Comparison of ENCODE assay signal across 11 mouse cellular contexts in genomic region chr2:49720343-49720742, GRCm38 (mm10).
DNase-seq lines count a peak whose midpoint lies in the region; ATAC-seq lines count a peak whose summit lies in the region.
"Had no signal": no experiment of that assay in that cellular context is flagged by ENCODE, and none has a peak within 500 bp of the region (broad histone marks: within the 10 kb centered on the region; RNA-seq: fewer than 3 reads in every experiment).

No protein-coding gene starts in this region.

- no peak overlapping the region for H3K4me3 ChIP-seq in embryonic facial prominence, embryonic 11.5 days (ENCODE audit: low read depth, low read length)
- no peak overlapping the region for H3K4me3 ChIP-seq in heart, embryonic 16.5 days (ENCODE audit: low read length)
- H3K4me3 ChIP-seq in midbrain, embryonic 11.5 days (ENCODE audit: low read depth, low read length): no peak overlapping the region
- H3K4me3 ChIP-seq: embryonic facial prominence, embryonic 15.5 days had no signal

- DNase-seq in kidney, adult 9 months: peak; percentile 11
- DNase-seq in kidney, postnatal 25 days: no peak
- peak; percentile 24 for DNase-seq in embryonic facial prominence, embryonic 11.5 days (ENCODE audit: low spot score)
- peak; percentile 86 for DNase-seq in midbrain, embryonic 11.5 days (ENCODE audit: low spot score, missing footprints)
- DNase-seq in testis, postnatal 14 days (ENCODE audit: low spot score): no peak
- no peak for DNase-seq in cerebellum, postnatal 10 days
- DNase-seq: adrenal gland, postnatal 10 days had no signal

- H3K9me3 ChIP-seq in embryonic facial prominence, embryonic 11.5 days (replicated peaks; ENCODE audit: control insufficient read depth, low read length): no peaks in the 10 kb centered on the region
- no peaks in the 10 kb centered on the region for H3K9me3 ChIP-seq in heart, embryonic 16.5 days (replicated peaks; ENCODE audit: control insufficient read depth, low read length)
- H3K9me3 ChIP-seq in midbrain, embryonic 11.5 days (ENCODE audit: control insufficient read depth, low read length): no peaks in the 10 kb centered on the region
- H3K9me3 ChIP-seq: embryonic facial prominence, embryonic 15.5 days had no signal

- ATAC-seq in embryonic facial prominence, embryonic 11.5 days (replicated peaks; ENCODE audit: insufficient number of reproducible peaks, low FRiP score, low TSS enrichment, low read depth): no peak
- no peak for ATAC-seq in heart, embryonic 16.5 days (replicated peaks; ENCODE audit: extremely low read depth, insufficient read depth, low FRiP score)
- no peak; the same call in 1 of the 2 replicates for ATAC-seq in midbrain, embryonic 11.5 days (ENCODE audit: low FRiP score)
- ATAC-seq in erythroid progenitor cell, adult 5-6 weeks (replicated peaks; ENCODE audit: low FRiP score, poor library complexity, severe bottlenecking): no peak

- no peak overlapping the region for H3K4me2 ChIP-seq in embryonic facial prominence, embryonic 11.5 days (ENCODE audit: low read depth, low read length)
- peak overlapping the region; percentile 49 for H3K4me2 ChIP-seq in heart, embryonic 16.5 days (ENCODE audit: low read depth, low read length)
- no peak overlapping the region for H3K4me2 ChIP-seq in midbrain, embryonic 11.5 days

- H3K9ac ChIP-seq in embryonic facial prominence, embryonic 11.5 days (replicated peaks; ENCODE audit: low read length): no peak overlapping the region
- peak overlapping the region; percentile 40 for H3K9ac ChIP-seq in heart, embryonic 16.5 days (ENCODE audit: low read length)
- H3K9ac ChIP-seq in midbrain, embryonic 11.5 days (ENCODE audit: low read length): no peak overlapping the region
- H3K9ac ChIP-seq: embryonic facial prominence, embryonic 15.5 days; liver, embryonic 14.5 days had no signal

- H3K36me3 ChIP-seq in embryonic facial prominence, embryonic 11.5 days (replicated peaks; ENCODE audit: control insufficient read depth, insufficient read depth, low read depth, low read length): no peaks in the 10 kb centered on the region
- no peaks in the 10 kb centered on the region for H3K36me3 ChIP-seq in heart, embryonic 16.5 days (ENCODE audit: control insufficient read depth, insufficient read depth)
- H3K36me3 ChIP-seq in midbrain, embryonic 11.5 days (ENCODE audit: control insufficient read depth, insufficient read depth, low read length): peaks cover 3% of the 10 kb centered on the region; the same call in 1 of the 2 replicates
- H3K36me3 ChIP-seq: embryonic facial prominence, embryonic 15.5 days had no signal

- H3K27me3 ChIP-seq in embryonic facial prominence, embryonic 11.5 days (ENCODE audit: control insufficient read depth, insufficient read depth, low read length): no peaks in the 10 kb centered on the region
- no peaks in the 10 kb centered on the region for H3K27me3 ChIP-seq in heart, embryonic 16.5 days (ENCODE audit: control insufficient read depth, insufficient read depth, low read length)
- no peaks in the 10 kb centered on the region for H3K27me3 ChIP-seq in midbrain, embryonic 11.5 days (ENCODE audit: control insufficient read depth, insufficient read depth, low read length)
- H3K27me3 ChIP-seq: embryonic facial prominence, embryonic 15.5 days had no signal

- 23% methylated on average over 9 of the region's 9 CpGs for WGBS in embryonic facial prominence, embryonic 11.5 days
- WGBS in heart, embryonic 16.5 days: 42% methylated on average over 9 of the region's 9 CpGs
- WGBS in midbrain, embryonic 11.5 days: 60% methylated on average over 9 of the region's 9 CpGs

- H3K27ac ChIP-seq in embryonic facial prominence, embryonic 11.5 days (replicated peaks; ENCODE audit: low read depth, low read length): peak overlapping the region; percentile 72
- peak overlapping the region; percentile 13; the same call in 1 of the 2 replicates for H3K27ac ChIP-seq in heart, embryonic 16.5 days (ENCODE audit: low read length)
- H3K27ac ChIP-seq in midbrain, embryonic 11.5 days (ENCODE audit: low read depth, low read length): peak overlapping the region; percentile 69
- H3K27ac ChIP-seq: embryonic facial prominence, embryonic 15.5 days; liver, embryonic 14.5 days had no signal

- H3K4me1 ChIP-seq in embryonic facial prominence, embryonic 11.5 days (ENCODE audit: control insufficient read depth, insufficient read depth, low read length): peaks cover 14% of the 10 kb centered on the region
- peaks cover 8% of the 10 kb centered on the region for H3K4me1 ChIP-seq in heart, embryonic 16.5 days (ENCODE audit: control insufficient read depth, insufficient read depth, low read length)
- peaks cover 40% of the 10 kb centered on the region for H3K4me1 ChIP-seq in midbrain, embryonic 11.5 days (ENCODE audit: control insufficient read depth, insufficient read depth, low read length)

Comparison
In these comparisons a context has a peak if more than half of its experiments do, and no peak if none do; other contexts are left out.
1. DNase-seq: peak in kidney, adult 9 months (single experiment), embryonic facial prominence, embryonic 11.5 days (single experiment) and midbrain, embryonic 11.5 days (single experiment); none in kidney, postnatal 25 days (0 of 2), testis, postnatal 14 days (single experiment) and cerebellum, postnatal 10 days (0 of 2).
2. H3K27ac ChIP-seq: peak in every context shown above with its lines; median percentile 72 in embryonic facial prominence, embryonic 11.5 days; 69 in midbrain, embryonic 11.5 days; 13 in heart, embryonic 16.5 days.